Mouse (Mus musculus): ENCODE results near the gene Kmt5b. TPM values are rescaled to one million over a fixed set of nuclear protein-coding genes. Genes with fewer than 3 reads are reported as not detected.

The Kmt5b gene
- polyA plus RNA-seq (2012; ENCODE audit: insufficient read depth, low replicate concordance): 2.1 and 3.5 TPM in 2 replicates

- H3K4me3 ChIP-seq (replicated peaks): peak within 1 kb of the TSS; percentile 96
- no peaks in the 10 kb centered on the region for H3K9me3 ChIP-seq
- peaks cover 40% of the 10 kb centered on the region for H3K4me1 ChIP-seq
- H3K36me3 ChIP-seq (replicated peaks; ENCODE audit: low read length): peaks cover 4% of the 10 kb centered on the region
- peaks cover 26% of the 10 kb centered on the region for H3K27me3 ChIP-seq (replicated peaks)
- TF ChIP-seq FLI1 (IDR thresholded peaks at IDR 0.05; ENCODE audit: low read length) (no peak), GATA1 (IDR thresholded peaks at IDR 0.05; ENCODE audit: borderline replicate concordance, low read length) (no peak)
Measured at GRCm38 (mm10) chr19:3767276-3767780, at the start of gene Kmt5b. TSS of gene Kmt5b (plus strand) at chr19:3767421.

GRCm38 (mm10) chr19:3718481-3719361 is 48.5 kb upstream of the Kmt5b start:
- H3K36me3 ChIP-seq (replicated peaks; ENCODE audit: low read length): peaks cover 43% of the 10 kb centered on the region
- H3K27me3 ChIP-seq (replicated peaks): no peaks in the 10 kb centered on the region
- H3K4me1 ChIP-seq: peaks cover 17% of the 10 kb centered on the region
- H3K9me3 ChIP-seq: peaks cover 9% of the 10 kb centered on the region
- TF ChIP-seq GATA1 (IDR thresholded peaks at IDR 0.05; ENCODE audit: borderline replicate concordance, low read length) (no peak), FLI1 (IDR thresholded peaks at IDR 0.05; ENCODE audit: low read length) (no peak)
- peak overlapping the region; percentile 94 for H3K4me3 ChIP-seq (replicated peaks)

GRCm38 (mm10) chr19:3719362-3719891 is 47.8 kb upstream of the Kmt5b start:
- Histone ChIP-seq H3K4me3 (replicated peaks) (peak overlapping the region; percentile 94), H3K36me3 (replicated peaks; ENCODE audit: low read length) (peaks cover 37% of the 10 kb centered on the region), H3K9me3 (peaks cover 11% of the 10 kb centered on the region), H3K4me1 (peaks cover 19% of the 10 kb centered on the region), H3K27me3 (replicated peaks) (no peaks in the 10 kb centered on the region)
- TF ChIP-seq FLI1 (IDR thresholded peaks at IDR 0.05; ENCODE audit: low read length) (no peak), GATA1 (IDR thresholded peaks at IDR 0.05; ENCODE audit: borderline replicate concordance, low read length) (no peak)

- no peak overlapping the region for H3K4me3 ChIP-seq (replicated peaks)
Measured at GRCm38 (mm10) chr19:3723170-3723569, 44.1 kb upstream of the Kmt5b start.

GRCm38 (mm10) chr19:3723904-3724303 is 43.3 kb upstream of the Kmt5b start:
- Histone ChIP-seq H3K9me3 (peaks cover 11% of the 10 kb centered on the region), H3K4me3 (replicated peaks) (no peak overlapping the region), H3K36me3 (replicated peaks; ENCODE audit: low read length) (no peaks in the 10 kb centered on the region), H3K4me1 (peaks cover 15% of the 10 kb centered on the region), H3K27me3 (replicated peaks) (peaks cover 5% of the 10 kb centered on the region)
- TF ChIP-seq GATA1 (IDR thresholded peaks at IDR 0.05; ENCODE audit: borderline replicate concordance, low read length): no peak
- no peak for TF ChIP-seq FLI1 (IDR thresholded peaks at IDR 0.05; ENCODE audit: low read length)

More at GRCm38 (mm10) chr19:3723170-3723569, 44.1 kb upstream of the Kmt5b start:
- Histone ChIP-seq H3K4me1 (peaks cover 19% of the 10 kb centered on the region), H3K36me3 (replicated peaks; ENCODE audit: low read length) (no peaks in the 10 kb centered on the region), H3K9me3 (peaks cover 11% of the 10 kb centered on the region), H3K27me3 (replicated peaks) (peaks cover 3% of the 10 kb centered on the region)
- TF ChIP-seq GATA1 (IDR thresholded peaks at IDR 0.05; ENCODE audit: borderline replicate concordance, low read length): no peak
- TF ChIP-seq FLI1 (IDR thresholded peaks at IDR 0.05; ENCODE audit: low read length): no peak

GRCm38 (mm10) chr19:3724779-3725178 is 42.4 kb upstream of the Kmt5b start:
- Histone ChIP-seq H3K36me3 (replicated peaks; ENCODE audit: low read length) (no peaks in the 10 kb centered on the region), H3K4me3 (replicated peaks) (no peak overlapping the region), H3K4me1 (peaks cover 7% of the 10 kb centered on the region), H3K27me3 (replicated peaks) (peaks cover 5% of the 10 kb centered on the region), H3K9me3 (peaks cover 11% of the 10 kb centered on the region)
- TF ChIP-seq FLI1 (IDR thresholded peaks at IDR 0.05; ENCODE audit: low read length) (no peak), GATA1 (IDR thresholded peaks at IDR 0.05; ENCODE audit: borderline replicate concordance, low read length) (no peak)

- Histone ChIP-seq H3K36me3 (replicated peaks; ENCODE audit: low read length) (no peaks in the 10 kb centered on the region), H3K9me3 (peaks cover under 1% of the 10 kb centered on the region), H3K4me1 (peaks cover 3% of the 10 kb centered on the region; the same call in 1 of the 2 replicates), H3K4me3 (replicated peaks) (no peak overlapping the region), H3K27me3 (replicated peaks) (peaks cover 8% of the 10 kb centered on the region)
- TF ChIP-seq GATA1 (IDR thresholded peaks at IDR 0.05; ENCODE audit: borderline replicate concordance, low read length) (no peak), FLI1 (IDR thresholded peaks at IDR 0.05; ENCODE audit: low read length) (no peak)
Measured at GRCm38 (mm10) chr19:3728901-3729300, 38.3 kb upstream of the Kmt5b start.

- no peak for TF ChIP-seq FLI1 (IDR thresholded peaks at IDR 0.05; ENCODE audit: low read length)
- no peak for TF ChIP-seq GATA1 (IDR thresholded peaks at IDR 0.05; ENCODE audit: borderline replicate concordance, low read length)
- Histone ChIP-seq H3K36me3 (replicated peaks; ENCODE audit: low read length) (no peaks in the 10 kb centered on the region), H3K9me3 (peaks cover 4% of the 10 kb centered on the region; the same call in 1 of the 2 replicates), H3K4me3 (replicated peaks) (no peak overlapping the region), H3K27me3 (replicated peaks) (peaks cover 14% of the 10 kb centered on the region), H3K4me1 (no peaks in the 10 kb centered on the region)
Measured at GRCm38 (mm10) chr19:3730781-3731646, 36.2 kb upstream of the Kmt5b start.

- TF ChIP-seq FLI1 (IDR thresholded peaks at IDR 0.05; ENCODE audit: low read length): no peak
- TF ChIP-seq GATA1 (IDR thresholded peaks at IDR 0.05; ENCODE audit: borderline replicate concordance, low read length): no peak
- no peaks in the 10 kb centered on the region for H3K4me1 ChIP-seq
- peaks cover 13% of the 10 kb centered on the region for H3K27me3 ChIP-seq (replicated peaks)
- no peak overlapping the region for H3K4me3 ChIP-seq (replicated peaks)
- peaks cover 4% of the 10 kb centered on the region; the same call in 1 of the 2 replicates for H3K9me3 ChIP-seq
- no peaks in the 10 kb centered on the region for H3K36me3 ChIP-seq (replicated peaks; ENCODE audit: low read length)
Measured at GRCm38 (mm10) chr19:3736001-3736400, 31.2 kb upstream of the Kmt5b start.
